Comparison of ENCODE assay signal across 8 mouse cellular contexts in the genomic region with DNA sequence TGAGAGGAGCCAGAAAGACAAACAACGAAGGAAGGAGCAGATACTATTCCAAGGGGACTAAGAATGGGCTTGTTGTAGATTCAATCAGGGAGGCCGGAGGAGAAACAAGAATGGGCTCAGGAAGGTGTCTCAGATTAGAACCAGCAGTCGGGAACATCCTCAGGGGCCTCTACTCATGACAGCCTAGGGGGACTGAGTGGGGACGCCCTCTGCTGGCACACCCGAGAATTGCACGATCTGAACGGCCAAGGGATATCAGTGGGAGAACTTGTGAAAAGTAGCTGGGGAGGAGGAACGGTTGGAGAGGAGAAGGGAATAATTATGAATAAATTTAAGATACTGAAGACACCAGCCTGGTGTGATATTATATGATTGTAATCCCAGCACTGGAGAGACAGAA. TPM values are rescaled to one million over a fixed set of nuclear protein-coding genes. Genes with fewer than 3 reads are reported as not detected.
DNase-seq lines count a peak whose midpoint lies in the region; ATAC-seq lines count a peak whose summit lies in the region.

No protein-coding gene starts in this region.

- H3K4me2 ChIP-seq in forebrain, embryonic 14.5 days (ENCODE audit: low read length): no peak overlapping the region
- no peak overlapping the region for H3K4me2 ChIP-seq in forebrain, embryonic 13.5 days
- peak overlapping the region; percentile 30 for H3K4me2 ChIP-seq in heart, embryonic 12.5 days
- H3K4me2 ChIP-seq in stomach, embryonic 16.5 days (ENCODE audit: low read depth, low read length): no peak overlapping the region

- H3K9ac ChIP-seq in forebrain, embryonic 14.5 days (ENCODE audit: low read length): no peak overlapping the region
- no peak overlapping the region for H3K9ac ChIP-seq in forebrain, embryonic 13.5 days
- H3K9ac ChIP-seq in heart, embryonic 12.5 days: peak overlapping the region; percentile 51; the same call in 1 of the 2 replicates
- H3K9ac ChIP-seq in stomach, embryonic 16.5 days (ENCODE audit: low read length): peak overlapping the region; percentile 51; the same call in 1 of the 2 replicates

- H3K36me3 ChIP-seq in forebrain, embryonic 14.5 days (ENCODE audit: control insufficient read depth, insufficient read depth, low read length): peaks cover 36% of the 10 kb centered on the region
- peaks cover 52% of the 10 kb centered on the region for H3K36me3 ChIP-seq in forebrain, embryonic 13.5 days (ENCODE audit: poor library complexity, severe bottlenecking)
- peaks cover 24% of the 10 kb centered on the region for H3K36me3 ChIP-seq in heart, embryonic 12.5 days
- no peaks in the 10 kb centered on the region for H3K36me3 ChIP-seq in stomach, embryonic 16.5 days (ENCODE audit: control insufficient read depth, insufficient read depth, low read length)

- ATAC-seq in forebrain, embryonic 14.5 days: no peak
- ATAC-seq in forebrain, embryonic 13.5 days: no peak
- ATAC-seq in heart, embryonic 12.5 days (ENCODE audit: insufficient number of reproducible peaks, low FRiP score): no peak
- ATAC-seq in megakaryocyte progenitor cell, adult 5-6 weeks (replicated peaks; ENCODE audit: poor library complexity): peak; percentile 45; the same call in 1 of the 2 replicates
- no peak for ATAC-seq in stomach, embryonic 16.5 days (ENCODE audit: insufficient read depth, low FRiP score)

- no peaks in the 10 kb centered on the region for H3K9me3 ChIP-seq in forebrain, embryonic 14.5 days (replicated peaks; ENCODE audit: control insufficient read depth, low read length)
- no peaks in the 10 kb centered on the region for H3K9me3 ChIP-seq in forebrain, embryonic 13.5 days (replicated peaks)
- no peaks in the 10 kb centered on the region for H3K9me3 ChIP-seq in heart, embryonic 12.5 days (replicated peaks)
- no peaks in the 10 kb centered on the region for H3K9me3 ChIP-seq in stomach, embryonic 16.5 days (replicated peaks; ENCODE audit: control insufficient read depth, low read length)

- no peaks in the 10 kb centered on the region for H3K27me3 ChIP-seq in forebrain, embryonic 14.5 days (replicated peaks; ENCODE audit: control insufficient read depth, insufficient read depth, low read length)
- H3K27me3 ChIP-seq in forebrain, embryonic 13.5 days: peaks cover 14% of the 10 kb centered on the region; the same call in 1 of the 2 replicates
- peaks cover 29% of the 10 kb centered on the region for H3K27me3 ChIP-seq in heart, embryonic 12.5 days (replicated peaks)
- H3K27me3 ChIP-seq in stomach, embryonic 16.5 days (ENCODE audit: control insufficient read depth, insufficient read depth, low read length): no peaks in the 10 kb centered on the region; the same call in 1 of the 2 replicates

- DNase-seq in forebrain, embryonic 14.5 days (ENCODE audit: low spot score): peak; percentile 70
- peak; percentile 78 for DNase-seq in WW6 (ENCODE audit: low read depth, low spot score)
- DNase-seq in embryo, embryonic 10.5 days (ENCODE audit: low spot score): peak; percentile 89
- DNase-seq in layer of hippocampus, postnatal 25 days (ENCODE audit: extremely low spot score in 1 of 2, low spot score in 1 of 2): peak; percentile 76 to 92

- H3K4me1 ChIP-seq in forebrain, embryonic 14.5 days (ENCODE audit: control insufficient read depth, insufficient read depth, low read length): peaks cover 7% of the 10 kb centered on the region
- peaks cover 27% of the 10 kb centered on the region for H3K4me1 ChIP-seq in forebrain, embryonic 13.5 days
- H3K4me1 ChIP-seq in heart, embryonic 12.5 days (replicated peaks): peaks cover 46% of the 10 kb centered on the region
- H3K4me1 ChIP-seq in stomach, embryonic 16.5 days (ENCODE audit: control insufficient read depth, insufficient read depth, low read length): peaks cover 19% of the 10 kb centered on the region

- H3K4me3 ChIP-seq in forebrain, embryonic 14.5 days (ENCODE audit: low read depth, low read length): no peak overlapping the region
- H3K4me3 ChIP-seq in forebrain, embryonic 13.5 days: no peak overlapping the region
- peak overlapping the region; percentile 4; the same call in 1 of the 2 replicates for H3K4me3 ChIP-seq in heart, embryonic 12.5 days
- no peak overlapping the region; the same call in 1 of the 2 replicates for H3K4me3 ChIP-seq in stomach, embryonic 16.5 days (replicated peaks; ENCODE audit: low read length)

- WGBS in forebrain, embryonic 14.5 days: 11% methylated on average over 8 of the region's 8 CpGs
- 9% methylated on average over 8 of the region's 8 CpGs for WGBS in forebrain, embryonic 13.5 days
- 5% methylated on average over 8 of the region's 8 CpGs for WGBS in heart, embryonic 12.5 days
- 13% methylated on average over 8 of the region's 8 CpGs for WGBS in stomach, embryonic 16.5 days

- H3K27ac ChIP-seq in forebrain, embryonic 14.5 days (ENCODE audit: low read depth, low read length): no peak overlapping the region
- no peak overlapping the region for H3K27ac ChIP-seq in forebrain, embryonic 13.5 days
- H3K27ac ChIP-seq in heart, embryonic 12.5 days (ENCODE audit: poor library complexity, severe bottlenecking): no peak overlapping the region
- no peak overlapping the region for H3K27ac ChIP-seq in stomach, embryonic 16.5 days (ENCODE audit: low read length)

RNA-seq across cellular contexts. Expression of a gene that starts 4.6 kb away (rescaled TPM):
- polyA plus RNA-seq in forebrain, embryonic 14.5 days (2014; fragmentation: Nextera tagmentation; extraction: Ambion mirVana): 4.8 and 5.4 TPM in 2 replicates
- polyA plus RNA-seq in forebrain, embryonic 13.5 days (2015; fragmentation: Nextera tagmentation; extraction: Ambion mirVana): 4.5 and 5.0 TPM in 2 replicates
- 10.6 and 12.6 TPM in 2 replicates for polyA plus RNA-seq in heart, embryonic 12.5 days (2016; fragmentation: Nextera tagmentation; extraction: Ambion mirVana)
- total RNA-seq in layer of hippocampus, postnatal 25 days (2021): 10 to 100 TPM; 75.8 to 82.0 TPM
- total RNA-seq in megakaryocyte progenitor cell, adult 5-6 weeks (2015): 3.6 and 4.1 TPM in 2 replicates
- 2.5 and 5.8 TPM in 2 replicates for total RNA-seq in megakaryocyte progenitor cell, adult 5-6 weeks (2017)
- polyA plus RNA-seq in stomach, embryonic 16.5 days (2015; fragmentation: Nextera tagmentation; extraction: Ambion mirVana): 2.0 and 2.5 TPM in 2 replicates

RNA-seq across cellular contexts. Expression of a gene that starts 31.6 kb away (rescaled TPM):
- 0.11 and 0.13 TPM in 2 replicates for polyA plus RNA-seq in forebrain, embryonic 14.5 days (2014; fragmentation: Nextera tagmentation; extraction: Ambion mirVana)
- 0.27 and 0.31 TPM in 2 replicates for polyA plus RNA-seq in forebrain, embryonic 13.5 days (2015; fragmentation: Nextera tagmentation; extraction: Ambion mirVana)
- not detected in 2 replicates for polyA plus RNA-seq in heart, embryonic 12.5 days (2016; fragmentation: Nextera tagmentation; extraction: Ambion mirVana)
- total RNA-seq in layer of hippocampus, postnatal 25 days (2021): under 1 TPM in 1 of 2 experiments, not detected in 1; 0.10 TPM
- total RNA-seq in megakaryocyte progenitor cell, adult 5-6 weeks (2015): not detected in 2 replicates
- not detected in 2 replicates for total RNA-seq in megakaryocyte progenitor cell, adult 5-6 weeks (2017)
- polyA plus RNA-seq in stomach, embryonic 16.5 days (2015; fragmentation: Nextera tagmentation; extraction: Ambion mirVana): 0.09 and 0.13 TPM in 2 replicates

RNA-seq across cellular contexts. Expression of a gene that starts 41.0 kb away (rescaled TPM):
- 41.7 and 41.9 TPM in 2 replicates for polyA plus RNA-seq in forebrain, embryonic 14.5 days (2014; fragmentation: Nextera tagmentation; extraction: Ambion mirVana)
- polyA plus RNA-seq in forebrain, embryonic 13.5 days (2015; fragmentation: Nextera tagmentation; extraction: Ambion mirVana): 50.5 and 61.8 TPM in 2 replicates
- polyA plus RNA-seq in heart, embryonic 12.5 days (2016; fragmentation: Nextera tagmentation; extraction: Ambion mirVana): 41.7 and 45.4 TPM in 2 replicates
- total RNA-seq in layer of hippocampus, postnatal 25 days (2021): 100 to 1,000 TPM; 123 to 130 TPM
- total RNA-seq in megakaryocyte progenitor cell, adult 5-6 weeks (2015): 156 and 175 TPM in 2 replicates
- 312 and 387 TPM in 2 replicates for total RNA-seq in megakaryocyte progenitor cell, adult 5-6 weeks (2017)
- polyA plus RNA-seq in stomach, embryonic 16.5 days (2015; fragmentation: Nextera tagmentation; extraction: Ambion mirVana): 32.9 and 36.4 TPM in 2 replicates

Comparison
In these comparisons a context has a peak if more than half of its experiments do, and no peak if none do; other contexts are left out.
1. H3K9ac ChIP-seq: peak in heart, embryonic 12.5 days (single experiment) and stomach, embryonic 16.5 days (single experiment); none in forebrain, embryonic 14.5 days (single experiment) and forebrain, embryonic 13.5 days (single experiment).
2. Peak in every context shown above with its lines, with median percentiles within 50 percentile points of each other: DNase-seq.